Mouse (Mus musculus) right cerebral cortex, adult 2 months (tissue): Measurements from ENCODE around the gene Celsr1.

Experiments used
- DNase-seq, 2 experiments: peaks; one replicate each; pipeline ENCODE4 v3.0.0; 2021 to 2022; ENCODE audit warnings: low spot score in 2 of 2

Gene Celsr1

GRCm38 (mm10) chr15:85961651-85962050, 71.9 kb downstream of the Celsr1 start:
- DNase-seq = no peak

DNA sequence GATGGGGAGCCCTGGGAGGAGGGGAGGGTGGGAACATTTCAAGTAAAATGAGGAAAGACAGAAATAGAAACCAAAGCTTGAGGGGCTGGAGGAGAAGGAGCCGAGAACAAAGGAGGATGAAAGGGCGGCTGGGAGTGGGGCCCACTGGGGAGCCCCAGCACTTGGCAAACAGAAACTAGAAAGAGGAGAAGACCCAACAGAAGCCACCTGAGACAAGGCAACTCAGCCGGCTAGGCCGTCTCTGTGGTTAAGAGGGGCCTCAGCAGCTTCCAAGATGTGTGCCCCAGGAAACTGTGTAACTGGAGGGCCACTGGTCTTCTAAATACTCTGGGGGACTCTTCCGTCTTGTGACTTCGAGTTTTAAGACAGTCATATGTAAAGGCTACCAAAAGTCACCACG, 72.4 kb downstream of the Celsr1 start:
- DNase-seq = no peak

DNA sequence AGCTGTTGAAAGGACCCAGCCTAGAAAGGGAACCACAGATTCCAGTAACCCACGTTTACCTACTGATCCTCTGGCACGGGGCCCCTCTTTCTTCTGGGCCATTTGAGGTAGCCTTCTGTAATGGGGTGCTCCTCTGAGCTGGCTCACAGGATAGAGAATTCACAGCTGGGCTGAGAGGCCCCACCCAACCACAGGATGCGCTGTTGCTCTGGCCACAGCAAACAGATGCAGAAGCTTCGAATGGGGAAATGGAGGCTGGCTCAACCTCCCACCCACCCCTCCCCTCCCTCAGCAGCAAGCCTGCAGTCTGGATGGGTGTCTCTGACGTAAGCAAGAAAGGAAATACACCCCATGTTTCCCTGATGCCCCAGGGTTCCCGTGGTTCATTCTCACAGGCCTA, 77.4 kb downstream of the Celsr1 start:
- DNase-seq = no peak

DNA sequence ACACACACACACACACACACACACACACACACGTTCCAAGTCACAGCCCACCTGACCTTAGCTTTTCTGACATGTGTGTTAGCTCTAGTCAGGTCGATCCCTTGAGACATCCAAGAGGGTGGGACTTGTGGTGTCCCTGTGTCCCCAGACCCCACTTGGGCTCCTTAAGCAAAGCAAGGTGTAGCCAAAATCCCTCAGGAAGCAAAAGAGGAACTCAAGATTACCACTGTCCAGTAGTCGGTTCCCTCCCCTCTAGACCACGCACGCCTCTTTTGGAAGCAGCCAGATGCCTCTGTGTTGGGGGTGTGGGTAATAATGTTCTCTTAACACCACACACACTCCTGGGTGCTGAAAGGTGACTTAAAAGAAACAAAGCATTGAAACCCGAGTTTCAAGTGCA, 80.1 kb downstream of the Celsr1 start:
- no peak for DNase-seq

DNA sequence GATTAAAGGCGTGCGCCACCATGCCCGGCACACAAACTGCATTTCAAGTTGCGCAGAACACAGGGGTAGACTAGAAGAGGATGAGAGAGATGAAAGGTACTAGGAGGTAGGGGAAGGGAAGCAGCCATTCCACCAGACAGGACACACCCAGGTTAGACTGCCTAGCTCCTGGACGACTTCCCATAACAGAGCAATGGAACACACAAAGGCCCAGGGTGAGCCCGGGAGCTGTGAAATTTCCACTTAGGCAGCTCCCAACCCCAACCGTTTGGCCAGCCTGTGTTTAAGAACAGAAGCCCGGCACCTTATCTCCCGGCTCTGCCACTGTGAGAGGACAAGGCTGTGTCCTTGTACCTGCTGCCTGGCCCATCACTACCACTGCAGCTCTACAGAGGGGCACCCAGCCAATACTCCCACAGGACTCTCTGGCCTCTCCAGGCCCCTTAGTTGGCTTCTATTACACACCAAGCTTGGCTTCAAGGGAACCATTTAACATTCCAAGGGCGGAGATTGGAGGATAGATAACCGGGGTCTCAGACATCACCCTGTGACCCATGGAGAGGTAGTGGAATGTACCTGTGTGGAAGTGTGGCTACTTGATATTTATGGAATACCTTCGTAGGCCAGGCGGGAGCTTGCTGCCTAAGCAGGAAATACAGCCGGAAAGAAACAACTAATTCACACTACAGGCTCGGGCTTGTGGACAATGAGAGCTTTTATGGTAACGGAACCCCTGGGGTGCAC, 84.0 kb downstream of the Celsr1 start:
- DNase-seq = no peak

GRCm38 (mm10) chr15:85947967-85948366, 85.6 kb downstream of the Celsr1 start:
- DNase-seq = no peak

DNA sequence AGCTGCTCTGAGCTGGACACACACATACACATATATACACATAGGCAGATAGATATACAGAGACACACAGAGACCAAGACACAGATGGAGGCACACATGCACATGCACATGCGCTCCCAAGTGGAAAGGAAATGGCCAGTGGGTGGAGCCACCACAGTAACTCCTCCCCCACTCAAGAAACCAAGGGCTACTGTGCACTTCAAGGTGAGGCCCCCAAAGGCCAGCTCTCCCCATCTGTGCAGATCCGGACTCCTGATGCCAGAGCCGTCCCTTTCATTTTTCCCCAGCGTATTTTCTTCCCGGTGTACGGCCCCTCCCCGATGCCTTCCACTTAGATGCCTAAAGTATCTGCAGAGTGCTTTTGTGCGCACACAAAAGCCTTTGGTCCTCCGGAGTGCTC, 86.0 kb downstream of the Celsr1 start:
- DNase-seq = no peak

DNA sequence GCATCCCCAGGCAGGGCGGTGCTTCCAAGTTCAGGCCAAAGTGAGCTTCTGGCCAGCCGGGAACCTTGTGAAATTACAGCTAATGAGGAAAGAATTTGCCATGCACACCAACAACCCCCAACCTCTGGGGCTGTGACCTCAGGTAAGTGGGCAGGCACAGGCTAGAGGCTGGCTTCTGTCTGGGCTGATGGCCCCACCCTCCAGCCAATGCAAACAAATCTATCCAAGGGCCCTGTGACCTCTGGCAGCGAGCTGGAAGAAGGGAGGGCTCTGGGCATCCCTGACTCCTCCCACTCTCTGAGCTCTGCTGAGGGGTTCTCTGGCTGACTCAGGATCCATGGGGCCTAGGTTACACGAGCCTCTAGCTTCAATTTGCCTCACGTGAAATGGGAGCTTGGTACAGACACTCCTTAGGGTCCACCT, 97.9 kb downstream of the Celsr1 start:
- no peak for DNase-seq

DNA sequence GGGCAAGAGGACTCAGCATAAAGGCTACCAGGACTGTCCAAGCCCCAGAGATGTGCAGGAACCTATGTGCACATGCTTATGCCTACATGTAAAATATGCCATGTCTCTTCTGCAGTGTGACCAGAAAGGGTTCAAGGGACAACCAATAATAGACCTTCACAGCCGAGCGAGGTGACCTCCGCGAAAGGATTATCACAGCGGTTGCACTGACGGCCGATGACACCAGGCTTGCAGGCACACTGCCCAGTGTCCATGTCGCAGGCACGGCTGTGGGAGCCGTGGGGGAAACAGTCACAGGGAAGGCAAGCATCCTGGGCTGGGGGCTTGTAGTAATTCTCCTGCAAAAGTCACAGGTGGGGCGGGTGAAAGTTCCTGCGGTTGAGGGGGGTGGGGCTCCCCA, 105.4 kb downstream of the Celsr1 start:
- no peak for DNase-seq

GRCm38 (mm10) chr15:85921855-85922254, 111.7 kb downstream of the Celsr1 start:
- DNase-seq = no peak

GRCm38 (mm10) chr15:85919892-85920248, 113.7 kb downstream of the Celsr1 start:
- DNase-seq = no peak

- DNase-seq = no peak
These were observed 114.2 kb downstream of the Celsr1 start for GRCm38 (mm10) chr15:85919191-85919891.

DNA sequence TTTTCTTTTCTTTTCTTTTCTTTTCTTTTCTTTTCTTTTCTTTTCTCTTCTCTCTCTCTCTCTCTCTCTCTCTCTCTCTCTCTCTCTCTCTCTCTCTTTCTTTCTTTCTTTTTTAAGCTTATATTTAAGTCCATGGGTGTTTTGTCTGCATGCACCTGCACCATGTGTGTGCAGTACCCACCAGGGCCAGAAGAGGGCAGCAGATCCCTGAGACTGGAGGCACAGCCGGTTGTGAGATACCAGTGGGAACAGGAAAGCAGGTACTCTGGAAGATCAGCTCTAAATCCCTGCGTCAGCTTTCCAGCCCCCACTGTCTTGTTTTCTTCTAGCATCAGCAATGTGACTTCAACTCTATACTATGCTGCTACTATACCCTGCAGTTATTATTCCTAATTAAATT, 120.0 kb downstream of the Celsr1 start:
- DNase-seq = no peak

DNA sequence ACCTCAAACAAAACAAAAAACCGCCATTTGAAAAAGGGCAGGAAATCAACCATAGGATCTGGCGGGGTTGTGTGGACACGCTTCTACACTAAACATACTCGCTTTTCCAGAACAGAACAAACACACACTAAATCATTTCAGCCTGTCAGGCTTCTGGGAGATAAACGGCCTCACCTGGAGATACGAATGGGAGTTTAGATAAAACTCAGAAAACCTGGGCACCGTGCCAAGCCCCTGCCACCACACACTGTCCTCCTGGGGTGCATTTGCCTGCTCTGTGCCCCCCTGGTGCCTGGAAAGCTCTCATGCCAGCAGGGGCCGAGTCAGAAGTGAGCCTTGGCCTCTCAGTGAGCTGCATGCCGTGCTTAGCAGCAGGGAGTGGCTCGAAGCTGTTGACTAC, 123.6 kb downstream of the Celsr1 start:
- DNase-seq = no peak

DNA sequence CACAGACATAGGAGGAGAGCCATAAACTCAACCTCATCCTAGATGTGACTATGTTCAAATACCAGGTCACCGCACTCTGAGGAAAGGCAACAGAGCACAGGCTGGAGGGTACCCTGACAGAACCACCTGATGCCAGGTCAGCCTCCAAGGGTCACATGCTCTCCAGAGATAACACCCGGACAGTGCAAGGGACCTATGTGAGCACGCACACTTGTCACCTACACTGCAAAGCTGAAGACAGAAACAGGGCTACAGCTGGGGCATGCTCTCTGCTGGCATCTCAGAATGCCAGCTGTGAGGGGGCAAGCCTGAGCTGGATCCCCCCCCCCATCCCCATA, 124.1 kb downstream of the Celsr1 start:
- DNase-seq = no peak

GRCm38 (mm10) chr15:85908660-85909491, 124.7 kb downstream of the Celsr1 start:
- no peak for DNase-seq

GRCm38 (mm10) chr15:85903826-85904225, 129.8 kb downstream of the Celsr1 start:
- no peak for DNase-seq

DNA sequence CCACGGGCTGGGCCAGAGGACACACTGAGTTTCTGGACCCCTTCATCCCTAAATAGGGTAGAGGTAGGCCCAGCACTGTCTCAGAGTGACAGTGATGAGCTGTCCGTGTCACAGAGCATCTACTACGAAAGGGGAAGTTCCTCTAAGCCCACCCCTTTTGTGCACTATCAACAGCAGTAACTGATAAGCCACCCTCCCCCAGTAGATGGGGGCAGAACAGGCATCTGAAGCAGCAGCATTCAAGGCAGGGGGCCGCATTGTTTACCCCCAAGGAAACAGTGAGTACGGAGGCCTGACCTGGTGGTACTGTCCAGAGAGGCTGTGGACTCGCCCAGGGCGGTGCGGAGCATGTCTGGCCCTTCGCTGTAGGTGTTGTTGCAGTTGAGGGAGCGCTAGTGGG, 131.1 kb downstream of the Celsr1 start:
- DNase-seq = no peak

DNA sequence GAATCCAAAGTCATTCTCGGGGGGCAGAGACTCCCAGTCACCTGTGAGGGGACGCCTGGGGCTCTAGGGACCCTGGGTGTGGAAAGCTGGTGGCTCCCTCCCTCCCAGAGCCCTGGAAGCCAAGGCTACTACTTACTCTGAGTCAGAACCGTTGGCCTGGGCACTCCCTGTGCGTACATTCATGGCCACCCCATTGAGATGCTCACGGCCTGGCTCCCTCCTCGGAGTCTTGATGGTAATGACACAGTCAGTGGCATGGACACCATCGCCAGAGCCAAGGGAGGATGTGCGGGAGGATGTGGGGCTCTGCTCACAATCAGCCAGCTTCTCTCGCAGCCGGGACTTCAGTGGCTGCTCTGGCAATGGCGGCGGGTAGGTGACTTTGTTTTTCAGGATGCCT, 132.8 kb downstream of the Celsr1 start:
- DNase-seq = no peak

DNA sequence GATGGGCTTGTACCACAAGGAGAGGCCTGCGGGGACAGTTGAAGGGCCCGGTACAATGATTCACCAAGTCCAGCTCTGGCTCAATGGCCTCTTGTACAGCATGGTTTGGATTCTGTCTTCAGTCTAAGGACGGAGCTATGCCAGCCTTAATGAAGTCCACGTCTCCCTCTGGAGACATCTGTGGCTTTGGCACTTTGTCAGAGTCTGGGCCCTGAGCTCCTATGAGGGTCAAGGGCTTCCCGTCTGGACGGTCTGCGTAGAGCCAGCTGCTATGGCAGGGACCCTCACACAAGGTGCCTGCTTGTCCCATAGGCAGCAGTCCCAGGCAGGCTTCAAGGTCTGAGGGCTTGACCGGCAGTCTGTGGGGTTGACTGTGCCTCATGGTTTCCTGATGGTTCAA, 133.3 kb downstream of the Celsr1 start:
- DNase-seq = no peak

- no peak for DNase-seq
These were observed 134.2 kb downstream of the Celsr1 start for GRCm38 (mm10) chr15:85899396-85899795.

DNA sequence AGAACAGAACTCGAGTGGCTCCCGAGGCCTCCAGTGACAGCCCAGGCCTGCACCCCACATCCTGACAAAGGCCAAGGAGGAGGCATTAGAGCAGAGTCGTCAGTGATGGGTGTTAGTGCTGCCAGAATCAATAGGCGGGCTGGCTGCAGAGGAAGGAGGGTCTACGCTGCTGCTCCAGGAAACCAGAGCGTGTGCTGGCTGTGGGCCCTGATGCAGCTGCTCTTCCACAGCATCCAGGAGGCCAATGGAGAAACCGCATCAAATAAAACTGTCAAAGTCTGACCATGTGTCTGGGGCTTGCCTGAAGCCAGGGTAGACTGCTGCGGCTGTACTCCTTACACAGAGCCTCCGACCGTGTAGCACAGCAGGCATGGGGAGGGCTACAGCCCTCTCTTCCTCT, 136.5 kb downstream of the Celsr1 start:
- DNase-seq = no peak

DNA sequence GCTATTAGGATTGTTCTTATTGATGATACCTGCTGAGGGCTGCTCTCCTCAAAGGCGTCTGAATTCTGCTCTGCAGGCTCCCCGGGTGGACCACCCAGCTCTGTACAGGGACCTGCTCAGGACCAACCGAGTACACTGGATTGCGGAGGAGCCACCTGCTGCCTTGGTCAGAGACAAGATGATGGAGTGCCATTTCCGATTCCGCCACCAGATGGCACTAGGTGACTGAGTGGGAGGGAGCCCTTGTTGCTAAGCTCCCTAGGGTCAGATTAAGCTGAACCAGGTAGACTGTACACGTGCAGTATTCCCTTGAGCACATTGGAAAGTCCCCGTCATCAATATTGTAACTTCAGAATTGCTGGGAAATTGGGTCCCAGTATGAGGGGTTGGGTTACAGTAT, 137.3 kb downstream of the Celsr1 start:
- DNase-seq = peak; percentile 82 to 88
